Mouse (Mus musculus) erythroblast, embryonic 14.5 days (primary cell): ENCODE results near the gene Adipor2. TPM values are rescaled to one million over a fixed set of nuclear protein-coding genes. Genes with fewer than 3 reads are reported as not detected.

Experiments used
- H3K27me3 ChIP-seq: 2 replicates; pipeline ENCODE4 v1.6.1; 2012; ENCODE audit warnings: inconsistent platforms; ENCODE audit not compliant: control insufficient read depth
- H3K36me3 ChIP-seq: 2 replicates; pipeline ENCODE4 v1.6.1; 2012; ENCODE audit warnings: mild to moderate bottlenecking, inconsistent platforms; ENCODE audit not compliant: control insufficient read depth
- H3K4me1 ChIP-seq: 2 replicates; pipeline ENCODE4 v1.6.1; 2012; ENCODE audit warnings: inconsistent platforms; ENCODE audit not compliant: control insufficient read depth
- H3K4me3 ChIP-seq: replicated peaks from 2 replicates; pipeline ENCODE3; 2012; ENCODE audit warnings: moderate library complexity, mild to moderate bottlenecking, inconsistent platforms
- H3K9me3 ChIP-seq: 2 replicates; pipeline ENCODE4 v1.6.1; 2012; ENCODE audit warnings: low read length, inconsistent platforms, mixed read lengths; ENCODE audit not compliant: control insufficient read depth
- GATA1 ChIP-seq: IDR thresholded peaks from 2 replicates; pipeline ENCODE4 v1.6.1; 2012; ENCODE audit warnings: low read length, inconsistent platforms, mixed read lengths
- TAL1 ChIP-seq: IDR thresholded peaks from 3 replicates; pipeline ENCODE4 v1.6.1; 2012; ENCODE audit warnings: low read length, inconsistent platforms, mixed read lengths
- polyA plus RNA-seq: library from polyadenylated mRNA; stranded (reverse); fragments of >175 nt; gene quantifications from 2 replicates; pipeline ENCODE4 v1.2.3, GENCODE M21; 2012

Gene Adipor2
- polyA plus RNA-seq, 1 experiment: 0.74 TPM

DNA sequence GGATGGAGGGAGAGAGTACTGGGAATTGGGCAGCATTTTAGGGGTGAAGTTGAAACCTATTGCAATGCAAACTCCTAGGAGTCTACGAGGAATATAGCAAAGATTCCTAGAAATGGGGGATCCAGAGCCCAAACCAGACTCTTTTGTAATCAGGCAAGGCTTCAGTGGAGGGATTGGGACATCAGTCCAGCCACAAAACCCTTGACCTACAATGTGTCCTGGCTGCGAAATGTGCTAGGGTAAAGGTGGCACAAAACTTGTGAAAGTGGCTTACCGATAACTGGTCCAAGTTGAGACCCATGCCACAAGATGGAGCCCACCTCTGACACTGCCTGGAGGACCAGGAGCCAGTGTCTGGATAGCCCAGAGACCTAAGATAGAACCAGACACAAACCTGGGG is 18.1 kb downstream of the Adipor2 start:
- Histone ChIP-seq H3K4me3 (no peak overlapping the region), H3K36me3 (no peaks in the 10 kb centered on the region)

DNA sequence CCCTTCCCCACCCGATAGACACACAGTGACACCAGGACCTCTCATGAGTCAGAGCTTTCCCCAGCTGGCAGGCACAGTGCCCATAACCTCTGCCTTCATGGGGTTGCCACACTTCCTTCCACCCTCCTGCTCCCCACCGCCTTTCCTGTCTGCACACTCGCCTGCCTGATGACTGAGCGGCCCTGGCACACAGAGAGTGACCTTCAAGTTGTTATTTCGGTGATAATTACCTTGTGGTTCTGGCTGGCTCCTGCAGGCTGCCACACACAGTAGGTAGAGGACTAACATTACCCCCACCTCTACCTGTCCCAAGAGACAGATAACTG is 21.2 kb downstream of the Adipor2 start:
- Histone ChIP-seq H3K27me3 (no peaks in the 10 kb centered on the region), H3K9me3 (no peaks in the 10 kb centered on the region), H3K4me1 (peaks cover 13% of the 10 kb centered on the region), H3K36me3 (no peaks in the 10 kb centered on the region), H3K4me3 (no peak overlapping the region)
- no peak for TF ChIP-seq TAL1

More for the DNA sequence above, 18.1 kb downstream of the Adipor2 start:
- no peaks in the 10 kb centered on the region for H3K27me3 ChIP-seq
- TF ChIP-seq GATA1 (no peak), TAL1 (no peak)
- peaks cover 25% of the 10 kb centered on the region for H3K4me1 ChIP-seq
- no peaks in the 10 kb centered on the region for H3K9me3 ChIP-seq

DNA sequence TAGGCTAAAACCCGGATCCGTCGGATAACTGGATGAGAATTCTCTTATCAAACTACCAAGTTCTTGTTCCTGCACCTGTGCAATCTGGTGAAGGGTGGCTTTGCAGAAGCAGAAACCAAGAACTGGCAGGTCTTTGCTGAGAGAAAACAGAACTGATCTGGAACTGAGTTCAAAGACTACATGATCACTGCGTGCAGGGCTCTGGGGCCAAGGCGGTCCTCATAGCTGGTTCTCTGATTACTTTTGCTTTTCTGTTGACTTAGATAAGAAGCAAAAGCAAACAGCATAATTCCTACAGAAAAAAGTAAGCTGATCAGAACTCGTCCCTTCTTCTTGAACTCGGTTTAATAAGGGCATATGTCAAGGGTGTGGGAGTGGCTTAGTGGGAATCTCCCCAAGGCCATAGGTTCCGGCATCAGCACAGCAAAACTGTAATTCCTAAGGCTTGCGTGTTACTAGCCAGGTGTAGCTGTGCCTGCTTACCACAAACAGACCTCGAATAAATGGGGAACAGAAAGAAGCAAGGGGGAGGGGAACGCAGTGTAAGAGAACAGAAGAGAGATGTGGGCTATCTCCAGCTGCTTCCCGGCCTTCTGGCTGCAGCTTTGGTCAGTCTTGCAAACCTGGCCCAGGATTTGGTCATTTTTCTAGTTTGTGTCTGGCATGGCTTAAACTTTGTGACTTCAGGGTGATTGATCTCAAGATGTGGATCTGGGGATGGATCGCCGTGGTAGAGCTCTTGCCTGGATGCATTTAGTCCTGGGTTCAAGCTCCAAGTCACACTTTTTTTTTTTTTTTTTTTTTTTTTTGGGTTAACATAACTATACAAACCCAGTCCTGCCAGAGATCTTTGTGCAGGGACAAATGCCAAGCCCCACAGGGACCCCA is 21.8 kb downstream of the Adipor2 start:
- H3K4me1 ChIP-seq: peaks cover 13% of the 10 kb centered on the region
- no peaks in the 10 kb centered on the region for H3K36me3 ChIP-seq
- H3K27me3 ChIP-seq: no peaks in the 10 kb centered on the region
- H3K9me3 ChIP-seq: no peaks in the 10 kb centered on the region
- TF ChIP-seq GATA1 (no peak), TAL1 (no peak)
- no peak overlapping the region for H3K4me3 ChIP-seq

DNA sequence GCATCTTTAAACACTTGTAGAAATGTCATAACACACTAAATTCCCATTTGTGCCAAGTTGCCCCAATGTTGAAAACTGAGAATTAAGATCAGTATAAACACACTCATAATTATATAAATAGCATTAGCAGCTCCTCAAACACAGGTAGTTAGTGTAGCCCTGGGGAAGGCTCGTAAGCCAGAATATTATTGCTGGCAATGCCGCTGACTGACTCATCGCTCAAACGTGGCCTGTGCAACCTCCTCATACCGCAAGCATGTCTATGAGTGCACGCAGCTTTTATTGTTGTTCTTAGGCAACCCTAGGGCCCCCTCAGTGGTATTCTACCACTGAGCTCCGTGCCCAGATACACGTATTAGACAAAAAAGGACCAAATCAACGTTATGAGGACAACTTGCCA is 24.7 kb downstream of the Adipor2 start:
- H3K4me1 ChIP-seq: peaks cover 26% of the 10 kb centered on the region
- TF ChIP-seq GATA1 (no peak), TAL1 (no peak)
- no peak overlapping the region for H3K4me3 ChIP-seq
- no peaks in the 10 kb centered on the region for H3K9me3 ChIP-seq
- no peaks in the 10 kb centered on the region for H3K27me3 ChIP-seq
- H3K36me3 ChIP-seq: no peaks in the 10 kb centered on the region

DNA sequence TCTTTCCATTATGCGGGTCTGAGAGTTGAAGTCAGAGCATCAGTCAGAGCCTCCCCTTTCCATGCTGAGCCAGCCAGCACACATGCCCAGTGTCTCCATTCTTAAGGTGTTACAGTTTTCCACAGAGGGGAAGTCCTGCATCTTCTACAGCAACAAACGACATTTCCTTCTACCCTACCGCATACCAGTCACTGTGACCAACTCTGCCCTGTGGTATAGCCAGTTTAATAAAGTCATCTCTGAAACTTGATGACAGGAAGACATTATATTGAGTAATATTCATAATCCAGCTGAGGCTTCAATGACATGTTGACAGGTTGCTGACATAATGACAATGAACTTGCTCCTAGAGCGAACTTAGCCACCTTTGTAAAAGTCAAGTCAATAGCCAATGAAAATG is 26.8 kb downstream of the Adipor2 start:
- Histone ChIP-seq H3K4me3 (no peak overlapping the region), H3K4me1 (peaks cover 31% of the 10 kb centered on the region), H3K27me3 (no peaks in the 10 kb centered on the region), H3K36me3 (peaks cover 4% of the 10 kb centered on the region), H3K9me3 (no peaks in the 10 kb centered on the region)
- no peak for TF ChIP-seq TAL1
- TF ChIP-seq GATA1: no peak

DNA sequence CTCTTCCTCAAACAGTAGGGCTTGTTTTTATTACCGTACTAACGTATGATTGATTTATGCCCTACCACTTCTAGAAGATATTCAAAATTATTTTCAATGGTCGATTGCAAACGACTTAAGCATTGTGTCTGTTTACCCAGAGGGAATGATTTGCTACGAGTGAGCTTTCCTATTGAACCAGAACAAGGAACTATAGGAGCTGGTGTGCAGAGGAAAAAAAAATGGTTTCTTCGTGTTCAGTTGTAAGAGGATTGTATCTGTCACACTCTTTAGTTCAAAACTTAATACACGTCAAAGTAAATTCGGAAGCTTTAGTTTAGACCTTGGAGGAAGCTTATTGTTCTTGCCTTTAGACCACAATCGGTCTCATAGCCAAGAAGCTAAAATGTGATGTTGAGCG is 28.4 kb downstream of the Adipor2 start:
- Histone ChIP-seq H3K4me1 (peaks cover 31% of the 10 kb centered on the region), H3K4me3 (peak overlapping the region; percentile 94), H3K36me3 (peaks cover 15% of the 10 kb centered on the region), H3K9me3 (no peaks in the 10 kb centered on the region), H3K27me3 (no peaks in the 10 kb centered on the region)
- TF ChIP-seq GATA1: no peak

DNA sequence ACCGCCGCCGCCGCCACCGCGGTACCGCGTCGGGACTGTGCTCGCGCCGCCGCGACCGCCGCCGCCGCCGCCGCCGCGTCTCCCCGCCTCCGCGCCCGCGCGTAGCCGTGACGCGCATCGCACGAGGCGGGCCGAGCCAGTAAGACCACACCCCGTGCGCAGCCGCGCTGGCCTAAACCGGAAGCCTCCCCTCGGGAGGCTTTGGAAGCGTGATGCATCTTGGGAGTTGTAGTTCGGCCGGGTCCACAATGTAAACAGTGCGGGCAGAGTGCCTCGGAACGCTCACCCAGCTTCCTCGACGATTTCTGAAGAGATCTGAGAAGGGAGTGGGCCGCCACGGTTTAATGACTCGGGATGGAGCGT is 28.9 kb downstream of the Adipor2 start:
- no peak for TF ChIP-seq GATA1
- TF ChIP-seq TAL1: no peak
- Histone ChIP-seq H3K4me3 (peak overlapping the region; percentile 94), H3K4me1 (peaks cover 34% of the 10 kb centered on the region), H3K36me3 (peaks cover 19% of the 10 kb centered on the region), H3K9me3 (no peaks in the 10 kb centered on the region), H3K27me3 (no peaks in the 10 kb centered on the region)

DNA sequence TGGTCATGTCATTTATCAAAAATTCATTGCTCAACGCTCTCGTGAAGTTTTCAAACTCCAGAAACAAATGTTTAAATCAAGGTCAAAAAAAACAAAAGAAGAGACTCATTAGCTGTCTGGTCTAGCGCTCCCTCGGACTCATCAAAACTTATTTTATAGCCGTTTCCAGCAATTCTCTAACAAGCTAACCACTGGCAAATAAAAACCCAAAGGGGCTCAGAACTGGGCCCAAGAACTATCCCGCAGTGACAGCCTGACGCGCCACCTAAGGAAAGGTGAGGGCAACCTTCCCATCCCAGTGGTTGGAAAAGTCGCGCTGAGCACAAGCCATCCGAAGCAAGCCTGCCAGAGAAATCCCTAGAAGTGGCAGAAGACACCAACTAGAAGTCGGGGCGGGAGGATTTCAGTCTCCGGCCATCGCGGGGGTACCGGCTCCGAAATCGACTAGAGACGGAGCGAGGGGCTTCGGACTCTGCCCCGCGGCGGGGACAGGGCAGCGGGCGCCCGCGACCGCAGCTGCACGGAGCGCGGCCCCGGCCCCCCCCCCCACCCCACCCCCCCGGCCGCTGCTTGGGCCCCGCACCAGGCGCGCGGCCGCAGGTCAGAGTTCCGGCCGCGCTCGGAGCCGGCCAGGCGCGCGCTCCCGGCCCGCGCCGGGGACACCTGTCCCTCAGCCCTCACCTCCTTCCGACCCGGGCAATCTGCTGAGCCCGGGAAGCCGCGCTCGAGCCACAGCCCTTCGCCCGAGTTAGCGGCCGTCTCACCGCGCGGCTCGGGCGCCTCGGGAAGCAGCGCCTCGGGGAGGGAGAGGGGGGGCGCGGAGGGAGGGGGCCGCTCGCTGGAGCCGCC is 29.5 kb downstream of the Adipor2 start:
- Histone ChIP-seq H3K36me3 (peaks cover 24% of the 10 kb centered on the region), H3K4me1 (peaks cover 35% of the 10 kb centered on the region), H3K9me3 (no peaks in the 10 kb centered on the region), H3K27me3 (no peaks in the 10 kb centered on the region), H3K4me3 (peak overlapping the region; percentile 94)
- TF ChIP-seq TAL1: no peak
- TF ChIP-seq GATA1: no peak

DNA sequence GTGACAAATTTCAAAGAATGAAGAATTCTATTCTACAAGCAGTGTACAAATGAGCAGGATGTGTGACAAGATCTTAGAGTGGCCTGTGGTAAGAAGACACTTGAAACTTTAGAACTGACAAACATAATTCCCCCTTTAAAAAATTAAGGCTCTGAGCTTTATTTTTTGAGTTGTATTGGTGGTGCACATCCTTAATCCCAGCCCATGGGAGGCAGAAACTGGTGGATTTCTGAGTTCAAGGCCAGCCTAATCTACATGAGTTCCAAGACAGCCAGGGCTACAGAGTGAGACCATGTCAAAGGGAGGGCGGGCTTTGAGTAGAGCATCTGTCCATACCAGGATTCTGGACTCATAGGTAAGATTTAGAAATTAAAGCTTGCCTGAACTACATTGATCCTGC is 30.7 kb downstream of the Adipor2 start:
- H3K27me3 ChIP-seq: no peaks in the 10 kb centered on the region
- H3K9me3 ChIP-seq: no peaks in the 10 kb centered on the region
- TF ChIP-seq GATA1 (no peak), TAL1 (no peak)
- peaks cover 28% of the 10 kb centered on the region for H3K36me3 ChIP-seq
- peaks cover 41% of the 10 kb centered on the region for H3K4me1 ChIP-seq
- H3K4me3 ChIP-seq: peak overlapping the region; percentile 94
